Mouse (Mus musculus): Measurements from ENCODE around the gene Trim71. TPM values are rescaled to one million over a fixed set of nuclear protein-coding genes. Genes with fewer than 3 reads are reported as not detected.

Trim71 gene
- total and polyA plus RNA-seq, 3 experiments: not detected

GRCm38 (mm10) chr9:114543882-114544753 lies 20.1 kb downstream of the Trim71 start:
- Histone ChIP-seq H3K9me3 (replicated peaks; ENCODE audit: insufficient read depth, low read length) (no peaks in the 10 kb centered on the region), H3K79me2 (ENCODE audit: control insufficient read depth, insufficient read depth, low read length, poor library complexity) (no peaks in the 10 kb centered on the region), H3K27me3 (ENCODE audit: control insufficient read depth in 1 of 2, insufficient read depth in 2 of 2, low read length in 2 of 2) (no peaks in the 10 kb centered on the region; a peak in 1 of 4 replicates), H3K36me3 (ENCODE audit: control insufficient read depth in 1 of 2, insufficient read depth in 2 of 2, low read length in 2 of 2) (no peaks in the 10 kb centered on the region), H3K9ac (ENCODE audit: control insufficient read depth, low read depth, low read length, poor library complexity, severe bottlenecking) (no peak overlapping the region), H3K27ac (ENCODE audit: control insufficient read depth, low read depth, low read length) (no peak overlapping the region), H3K4me3 (ENCODE audit: control insufficient read depth in 1 of 2, insufficient read depth in 1 of 2, low read depth in 2 of 2, low read length in 2 of 2) (no peak overlapping the region), H3K4me1 (ENCODE audit: control insufficient read depth in 1 of 2, insufficient read depth in 2 of 2, low read length in 2 of 2) (no peaks in the 10 kb centered on the region)
- TF ChIP-seq RAD21 (IDR thresholded peaks at IDR 0.05; ENCODE audit: low read depth, low read length) (no peak), ETS1 (IDR thresholded peaks at IDR 0.05; ENCODE audit: low read depth, low read length) (no peak), BHLHE40 (IDR thresholded peaks at IDR 0.05; ENCODE audit: borderline replicate concordance, low read depth, low read length) (no peak), JUND (IDR thresholded peaks at IDR 0.05; ENCODE audit: low read depth, low read length) (no peak), TBP (IDR thresholded peaks at IDR 0.05; ENCODE audit: low read depth, low read length) (no peak), ZC3H11A (IDR thresholded peaks at IDR 0.05; ENCODE audit: low read depth, low read length) (no peak), ZMIZ1 (IDR thresholded peaks at IDR 0.05; ENCODE audit: low read depth, low read length) (no peak), NRF1 (IDR thresholded peaks at IDR 0.05; ENCODE audit: insufficient read depth, low read depth, low read length, poor library complexity, severe bottlenecking) (no peak), SMC3 (IDR thresholded peaks at IDR 0.05; ENCODE audit: low read depth, low read length) (no peak), MAX (IDR thresholded peaks at IDR 0.05; ENCODE audit: low read length) (no peak), TAL1 (IDR thresholded peaks at IDR 0.05; ENCODE audit: low read length) (no peak)
- DNase-seq (ENCODE audit: low read depth, low spot score): no peak

- Histone ChIP-seq H3K4me1 (ENCODE audit: control insufficient read depth in 1 of 2, insufficient read depth in 2 of 2, low read length in 2 of 2) (no peaks in the 10 kb centered on the region), H3K9ac (ENCODE audit: control insufficient read depth, low read depth, low read length, poor library complexity, severe bottlenecking) (no peak overlapping the region), H3K79me2 (ENCODE audit: control insufficient read depth, insufficient read depth, low read length, poor library complexity) (no peaks in the 10 kb centered on the region), H3K4me3 (ENCODE audit: control insufficient read depth in 1 of 2, insufficient read depth in 1 of 2, low read depth in 2 of 2, low read length in 2 of 2) (no peak overlapping the region), H3K36me3 (ENCODE audit: control insufficient read depth in 1 of 2, insufficient read depth in 2 of 2, low read length in 2 of 2) (no peaks in the 10 kb centered on the region), H3K9me3 (replicated peaks; ENCODE audit: insufficient read depth, low read length) (no peaks in the 10 kb centered on the region), H3K27ac (ENCODE audit: control insufficient read depth, low read depth, low read length) (no peak overlapping the region), H3K27me3 (ENCODE audit: control insufficient read depth in 1 of 2, insufficient read depth in 2 of 2, low read length in 2 of 2) (no peaks in the 10 kb centered on the region; a peak in 1 of 4 replicates)
- TF ChIP-seq MYC (IDR thresholded peaks at IDR 0.05; ENCODE audit: low read depth, low read length) (no peak), CHD1 (IDR thresholded peaks at IDR 0.05; ENCODE audit: low read depth, low read length) (no peak), CHD2 (IDR thresholded peaks at IDR 0.05; ENCODE audit: low read length) (no peak), KAT2A (conservative IDR thresholded peaks at IDR 0.05; ENCODE audit: low read depth, low read length) (no peak), USF2 (IDR thresholded peaks at IDR 0.05; ENCODE audit: borderline replicate concordance in 1 of 2, insufficient read depth in 1 of 2, low read depth in 1 of 2, low read length in 2 of 2) (no peak), ZC3H11A (IDR thresholded peaks at IDR 0.05; ENCODE audit: low read depth, low read length) (no peak), ZNF384 (IDR thresholded peaks at IDR 0.05; ENCODE audit: low read depth, low read length) (no peak), HCFC1 (IDR thresholded peaks at IDR 0.05; ENCODE audit: low read depth, low read length) (no peak), MAFK (IDR thresholded peaks at IDR 0.05; ENCODE audit: borderline replicate concordance, low read depth, low read length) (no peak)
- DNase-seq (ENCODE audit: low read depth, low spot score): no peak
Measured at GRCm38 (mm10) chr9:114541279-114541741, 22.9 kb downstream of the Trim71 start.

Data from MEL (cell line).